Mouse (Mus musculus): ENCODE results near the gene Fryl. TPM values are rescaled to one million over a fixed set of nuclear protein-coding genes. Genes with fewer than 3 reads are reported as not detected.

The Fryl gene
- polyA plus RNA-seq, 1 experiment from 2014 or later, result 30.8 TPM

GRCm38 (mm10) chr5:73206722-73207121 lies 49.7 kb downstream of the Fryl start:
- Histone ChIP-seq H3K27me3 (no peaks in the 10 kb centered on the region), H3K9me3 (replicated peaks) (no peaks in the 10 kb centered on the region), H3K4me3 (replicated peaks) (no peak overlapping the region), H3K9ac (no peak overlapping the region), H3K36me3 (no peaks in the 10 kb centered on the region), H3K4me1 (peaks cover 12% of the 10 kb centered on the region; the same call in 1 of the 2 replicates), H3K4me2 (replicated peaks) (no peak overlapping the region), H3K27ac (replicated peaks) (no peak overlapping the region)
- WGBS, result 55% methylated on average over 9 of the region's 9 CpGs
- ATAC-seq (ENCODE audit: insufficient number of reproducible peaks, low FRiP score, low TSS enrichment, low read depth), result no peak

- H3K27ac ChIP-seq (replicated peaks), result no peak overlapping the region
- ATAC-seq (ENCODE audit: insufficient number of reproducible peaks, low FRiP score, low TSS enrichment, low read depth), result no peak
- no peaks in the 10 kb centered on the region for H3K9me3 ChIP-seq (replicated peaks)
- H3K4me2 ChIP-seq (replicated peaks), result no peak overlapping the region
- H3K4me3 ChIP-seq (replicated peaks), result no peak overlapping the region
- no peak overlapping the region for H3K9ac ChIP-seq
- no peaks in the 10 kb centered on the region for H3K36me3 ChIP-seq
- H3K27me3 ChIP-seq, result no peaks in the 10 kb centered on the region
- WGBS, result 78% methylated on average over 8 of the region's 8 CpGs
- H3K4me1 ChIP-seq, result peaks cover 12% of the 10 kb centered on the region; the same call in 1 of the 2 replicates
Measured at GRCm38 (mm10) chr5:73205996-73206629, 50.3 kb downstream of the Fryl start.

- no peak overlapping the region for H3K4me3 ChIP-seq (replicated peaks)
- no peaks in the 10 kb centered on the region for H3K27me3 ChIP-seq
- H3K9ac ChIP-seq, result no peak overlapping the region
- H3K4me1 ChIP-seq, result peaks cover 12% of the 10 kb centered on the region; the same call in 1 of the 2 replicates
- no peak overlapping the region for H3K4me2 ChIP-seq (replicated peaks)
- H3K27ac ChIP-seq (replicated peaks), result no peak overlapping the region
- no peaks in the 10 kb centered on the region for H3K36me3 ChIP-seq
- WGBS, result 62% methylated on average over 3 of the region's 3 CpGs
- H3K9me3 ChIP-seq (replicated peaks), result no peaks in the 10 kb centered on the region
- no peak for ATAC-seq (ENCODE audit: insufficient number of reproducible peaks, low FRiP score, low TSS enrichment, low read depth)
Measured at GRCm38 (mm10) chr5:73205050-73205449, 51.4 kb downstream of the Fryl start.

GRCm38 (mm10) chr5:73202498-73202897 lies 53.9 kb downstream of the Fryl start:
- 94% methylated on average over 6 of the region's 6 CpGs for WGBS
- Histone ChIP-seq H3K9ac (no peak overlapping the region), H3K4me1 (peaks cover 4% of the 10 kb centered on the region; the same call in 1 of the 2 replicates), H3K9me3 (replicated peaks) (no peaks in the 10 kb centered on the region), H3K36me3 (no peaks in the 10 kb centered on the region), H3K27ac (replicated peaks) (no peak overlapping the region), H3K4me2 (replicated peaks) (no peak overlapping the region), H3K4me3 (replicated peaks) (no peak overlapping the region), H3K27me3 (no peaks in the 10 kb centered on the region)
- ATAC-seq (ENCODE audit: insufficient number of reproducible peaks, low FRiP score, low TSS enrichment, low read depth), result no peak

GRCm38 (mm10) chr5:73202077-73202476 lies 54.3 kb downstream of the Fryl start:
- 92% methylated on average over 8 of the region's 8 CpGs for WGBS
- no peak overlapping the region for H3K27ac ChIP-seq (replicated peaks)
- H3K36me3 ChIP-seq, result no peaks in the 10 kb centered on the region
- H3K27me3 ChIP-seq, result no peaks in the 10 kb centered on the region
- no peak overlapping the region for H3K9ac ChIP-seq
- no peak overlapping the region for H3K4me3 ChIP-seq (replicated peaks)
- no peak overlapping the region for H3K4me2 ChIP-seq (replicated peaks)
- no peak for ATAC-seq (ENCODE audit: insufficient number of reproducible peaks, low FRiP score, low TSS enrichment, low read depth)
- no peaks in the 10 kb centered on the region for H3K9me3 ChIP-seq (replicated peaks)
- peaks cover 4% of the 10 kb centered on the region; the same call in 1 of the 2 replicates for H3K4me1 ChIP-seq

- H3K4me3 ChIP-seq (replicated peaks), result no peak overlapping the region
- no peak overlapping the region for H3K9ac ChIP-seq
- no peaks in the 10 kb centered on the region for H3K27me3 ChIP-seq
- no peaks in the 10 kb centered on the region for H3K36me3 ChIP-seq
- no peak overlapping the region for H3K27ac ChIP-seq (replicated peaks)
- no peak for ATAC-seq (ENCODE audit: insufficient number of reproducible peaks, low FRiP score, low TSS enrichment, low read depth)
- 79% methylated on average over 16 of the region's 16 CpGs for WGBS
- H3K4me2 ChIP-seq (replicated peaks), result no peak overlapping the region
- no peaks in the 10 kb centered on the region for H3K9me3 ChIP-seq (replicated peaks)
- no peaks in the 10 kb centered on the region for H3K4me1 ChIP-seq
Measured at GRCm38 (mm10) chr5:73200387-73201384, 55.7 kb downstream of the Fryl start.

- H3K4me1 ChIP-seq, result no peaks in the 10 kb centered on the region
- 71% methylated on average over 2 of the region's 2 CpGs for WGBS
- H3K36me3 ChIP-seq, result no peaks in the 10 kb centered on the region
- H3K27me3 ChIP-seq, result no peaks in the 10 kb centered on the region
- no peaks in the 10 kb centered on the region for H3K9me3 ChIP-seq (replicated peaks)
- H3K27ac ChIP-seq (replicated peaks), result no peak overlapping the region
- H3K9ac ChIP-seq, result no peak overlapping the region
- H3K4me2 ChIP-seq (replicated peaks), result no peak overlapping the region
- ATAC-seq (ENCODE audit: insufficient number of reproducible peaks, low FRiP score, low TSS enrichment, low read depth), result no peak
- no peak overlapping the region for H3K4me3 ChIP-seq (replicated peaks)
Measured at GRCm38 (mm10) chr5:73199586-73199985, 56.8 kb downstream of the Fryl start.

- Histone ChIP-seq H3K27ac (replicated peaks) (no peak overlapping the region), H3K4me1 (no peaks in the 10 kb centered on the region), H3K4me3 (replicated peaks) (no peak overlapping the region), H3K36me3 (peaks cover 3% of the 10 kb centered on the region; the same call in 1 of the 2 replicates), H3K27me3 (no peaks in the 10 kb centered on the region), H3K4me2 (replicated peaks) (no peak overlapping the region), H3K9ac (no peak overlapping the region), H3K9me3 (replicated peaks) (no peaks in the 10 kb centered on the region)
- 91% methylated on average over 5 of the region's 5 CpGs for WGBS
- no peak for ATAC-seq (ENCODE audit: insufficient number of reproducible peaks, low FRiP score, low TSS enrichment, low read depth)
Measured at GRCm38 (mm10) chr5:73198690-73199089, 57.7 kb downstream of the Fryl start.

GRCm38 (mm10) chr5:73197796-73198195 lies 58.6 kb downstream of the Fryl start:
- ATAC-seq (ENCODE audit: insufficient number of reproducible peaks, low FRiP score, low TSS enrichment, low read depth), result no peak
- Histone ChIP-seq H3K27ac (replicated peaks) (no peak overlapping the region), H3K9me3 (replicated peaks) (no peaks in the 10 kb centered on the region), H3K9ac (no peak overlapping the region), H3K4me2 (replicated peaks) (no peak overlapping the region), H3K4me3 (replicated peaks) (no peak overlapping the region), H3K4me1 (no peaks in the 10 kb centered on the region), H3K27me3 (no peaks in the 10 kb centered on the region), H3K36me3 (peaks cover 5% of the 10 kb centered on the region)
- WGBS, result 86% methylated on average over 7 of the region's 7 CpGs

GRCm38 (mm10) chr5:73194740-73195139 lies 61.7 kb downstream of the Fryl start:
- H3K27ac ChIP-seq (replicated peaks), result no peak overlapping the region
- no peak overlapping the region for H3K9ac ChIP-seq
- peaks cover 5% of the 10 kb centered on the region for H3K36me3 ChIP-seq
- H3K4me1 ChIP-seq, result no peaks in the 10 kb centered on the region
- H3K4me2 ChIP-seq (replicated peaks), result no peak overlapping the region
- no peak for ATAC-seq (ENCODE audit: insufficient number of reproducible peaks, low FRiP score, low TSS enrichment, low read depth)
- no peak overlapping the region for H3K4me3 ChIP-seq (replicated peaks)
- 80% methylated on average over 14 of the region's 14 CpGs for WGBS
- no peaks in the 10 kb centered on the region for H3K27me3 ChIP-seq
- no peaks in the 10 kb centered on the region for H3K9me3 ChIP-seq (replicated peaks)

- ATAC-seq (ENCODE audit: insufficient number of reproducible peaks, low FRiP score, low TSS enrichment, low read depth), result no peak
- WGBS, result 77% methylated on average over 8 of the region's 8 CpGs
- no peak overlapping the region for H3K9ac ChIP-seq
- H3K4me1 ChIP-seq, result no peaks in the 10 kb centered on the region
- no peak overlapping the region for H3K27ac ChIP-seq (replicated peaks)
- H3K4me2 ChIP-seq (replicated peaks), result no peak overlapping the region
- H3K27me3 ChIP-seq, result no peaks in the 10 kb centered on the region
- peaks cover 5% of the 10 kb centered on the region for H3K36me3 ChIP-seq
- H3K9me3 ChIP-seq (replicated peaks), result no peaks in the 10 kb centered on the region
- H3K4me3 ChIP-seq (replicated peaks), result no peak overlapping the region
Measured at GRCm38 (mm10) chr5:73194083-73194570, 62.3 kb downstream of the Fryl start.

Measured in embryonic facial prominence, embryonic 15.5 days (tissue).